Mouse (Mus musculus) intestine, embryonic 14.5 days (tissue): ENCODE data around the gene Rassf3. TPM values are rescaled to one million over a fixed set of nuclear protein-coding genes. Genes with fewer than 3 reads are reported as not detected.
A peak's percentile ranks its signal among the peaks of the same experiment; 100 is the strongest.

Source experiments
- ATAC-seq: fragments of 200-750 bp; cut with Nextera tagmentation; replicated peaks from 2 replicates; pipeline ENCODE4 v1.8.0; 2017; ENCODE audit warnings: low read depth, moderate number of reproducible peaks, moderate TSS enrichment, moderate library complexity; ENCODE audit not compliant: low FRiP score, low TSS enrichment
- DNase-seq: peaks from one replicate; pipeline ENCODE4 v3.0.0-alpha.2; 2018; ENCODE audit warnings: low spot score
- H3K27ac ChIP-seq: fragments of 300-500 bp; sonication (generic); 2 replicates; pipeline ENCODE4 v1.5.1; 2014; ENCODE audit warnings: low read depth, mild to moderate bottlenecking, control low read depth
- H3K27me3 ChIP-seq: fragments of 300-500 bp; sonication (generic); replicated peaks from 2 replicates; pipeline ENCODE4 v1.6.1; 2014; ENCODE audit warnings: low read length, control low read depth; ENCODE audit not compliant: control insufficient read depth, insufficient read depth
- H3K36me3 ChIP-seq: fragments of 300-500 bp; sonication (generic); 2 replicates; pipeline ENCODE4 v1.6.1; 2014; ENCODE audit warnings: low read length, control low read depth; ENCODE audit not compliant: control insufficient read depth, insufficient read depth
- H3K4me1 ChIP-seq: fragments of 300-500 bp; sonication (generic); replicated peaks from 2 replicates; pipeline ENCODE4 v1.6.1; 2014; ENCODE audit warnings: low read length, control low read depth, mixed read lengths; ENCODE audit not compliant: control insufficient read depth, insufficient read depth
- H3K4me2 ChIP-seq: fragments of 300-500 bp; sonication (generic); 2 replicates; pipeline ENCODE4 v1.6.1; 2014; ENCODE audit warnings: low read length
- H3K4me3 ChIP-seq: fragments of 300-500 bp; sonication (generic); 2 replicates; pipeline ENCODE4 v1.5.1; 2014; ENCODE audit warnings: low read depth, low read length, control low read depth, mixed read lengths
- H3K9ac ChIP-seq: fragments of 300-500 bp; sonication (generic); 2 replicates; pipeline ENCODE4 v1.6.1; 2014; ENCODE audit warnings: mild to moderate bottlenecking, low read length
- H3K9me3 ChIP-seq: fragments of 300-500 bp; sonication (generic); 2 replicates; pipeline ENCODE4 v1.6.1; 2016; ENCODE audit warnings: low read length, control low read depth; ENCODE audit not compliant: control insufficient read depth
- WGBS: fragments of 180-500 bp; shearing (Covaris S2); extraction: QIAGEN DNeasy Blood & Tissue Kit; methylation state at CpG from one replicate; pipeline ENCODE4 v1.1.7; 2014; 5-methylcytosine and 5-hydroxymethylcytosine counted together
- polyA plus RNA-seq: library from polyadenylated mRNA; unstranded; fragments of >200 nt; fragmentation: Nextera tagmentation; extraction: Ambion mirVana; gene quantifications from 2 replicates; pipeline ENCODE4 v1.2.1, GENCODE M21; 2014

Gene Rassf3
- polyA plus RNA-seq, 1 experiment from 2014 or later = 24.6 TPM

GRCm38 (mm10) chr10:121505929-121506328 lies 29.8 kb upstream of the Rassf3 start:
- Histone ChIP-seq H3K27me3 (no peaks in the 10 kb centered on the region), H3K4me2 (peak overlapping the region; percentile 58; the same call in 1 of the 2 replicates), H3K4me1 (peaks cover 25% of the 10 kb centered on the region; the same call in 1 of the 2 replicates), H3K9me3 (no peaks in the 10 kb centered on the region), H3K9ac (no peak overlapping the region), H3K36me3 (no peaks in the 10 kb centered on the region), H3K27ac (peak overlapping the region; percentile 79; the same call in 1 of the 2 replicates), H3K4me3 (no peak overlapping the region)
- DNase-seq = no peak
- WGBS = 59% methylated on average over 7 of the region's 7 CpGs
- no peak for ATAC-seq

GRCm38 (mm10) chr10:121504973-121505911 lies 29.1 kb upstream of the Rassf3 start:
- peak overlapping the region; percentile 33 for H3K9ac ChIP-seq
- peak overlapping the region; percentile 58 for H3K4me2 ChIP-seq
- DNase-seq (peak; percentile 77), ATAC-seq (peak; percentile 44)
- WGBS = 23% methylated on average over 35 of the region's 35 CpGs
- peak overlapping the region; percentile 26 for H3K4me3 ChIP-seq
- no peaks in the 10 kb centered on the region for H3K9me3 ChIP-seq
- H3K36me3 ChIP-seq = no peaks in the 10 kb centered on the region
- peaks cover 22% of the 10 kb centered on the region; the same call in 1 of the 2 replicates for H3K4me1 ChIP-seq
- H3K27ac ChIP-seq = peak overlapping the region; percentile 14; the same call in 1 of the 2 replicates
- no peaks in the 10 kb centered on the region for H3K27me3 ChIP-seq

- H3K27me3 ChIP-seq = no peaks in the 10 kb centered on the region
Measured at GRCm38 (mm10) chr10:121501160-121501559, 25.0 kb upstream of the Rassf3 start.

GRCm38 (mm10) chr10:121500034-121500433 lies 23.9 kb upstream of the Rassf3 start:
- H3K27me3 ChIP-seq = no peaks in the 10 kb centered on the region
- DNase-seq (no peak), ATAC-seq (no peak)
- no peak overlapping the region for H3K27ac ChIP-seq
- H3K4me3 ChIP-seq = no peak overlapping the region
- H3K9me3 ChIP-seq = no peaks in the 10 kb centered on the region
- 0 out of 2 replicates have a peak, but pooled peaks cover 16% of the 10 kb centered on the region for H3K4me1 ChIP-seq
- H3K36me3 ChIP-seq = no peaks in the 10 kb centered on the region
- 63% methylated on average over 5 of the region's 5 CpGs for WGBS
- H3K9ac ChIP-seq = no peak overlapping the region
- no peak overlapping the region for H3K4me2 ChIP-seq

More at GRCm38 (mm10) chr10:121501160-121501559, 25.0 kb upstream of the Rassf3 start:
- no peak overlapping the region for H3K9ac ChIP-seq
- 0 out of 2 replicates have a peak overlapping the region, but pooled peaks have one; percentile 12 for H3K27ac ChIP-seq
- H3K4me2 ChIP-seq = no peak overlapping the region
- DNase-seq = no peak
- WGBS = 68% methylated on average over 5 of the region's 5 CpGs
- no peaks in the 10 kb centered on the region for H3K36me3 ChIP-seq
- H3K9me3 ChIP-seq = no peaks in the 10 kb centered on the region
- no peak overlapping the region for H3K4me3 ChIP-seq
- H3K4me1 ChIP-seq = peaks cover 19% of the 10 kb centered on the region; the same call in 1 of the 2 replicates
- no peak for ATAC-seq

- Histone ChIP-seq H3K27ac (no peak overlapping the region), H3K4me1 (0 out of 2 replicates have a peak, but pooled peaks cover 10% of the 10 kb centered on the region), H3K27me3 (no peaks in the 10 kb centered on the region), H3K9ac (no peak overlapping the region), H3K36me3 (no peaks in the 10 kb centered on the region), H3K9me3 (no peaks in the 10 kb centered on the region), H3K4me3 (no peak overlapping the region), H3K4me2 (no peak overlapping the region)
- WGBS = 61% methylated on average over 2 of the region's 2 CpGs
- no peak for ATAC-seq
- DNase-seq = no peak
Measured at GRCm38 (mm10) chr10:121499063-121499462, 22.9 kb upstream of the Rassf3 start.

- WGBS = 66% methylated on average over 8 of the region's 8 CpGs
Measured at GRCm38 (mm10) chr10:121498481-121498904, 22.3 kb upstream of the Rassf3 start.

GRCm38 (mm10) chr10:121497968-121498367 lies 21.8 kb upstream of the Rassf3 start:
- no peak for DNase-seq

More at GRCm38 (mm10) chr10:121498481-121498904, 22.3 kb upstream of the Rassf3 start:
- Histone ChIP-seq H3K4me3 (no peak overlapping the region), H3K4me2 (no peak overlapping the region), H3K9ac (no peak overlapping the region), H3K9me3 (no peaks in the 10 kb centered on the region), H3K27ac (peak overlapping the region; percentile 54; the same call in 1 of the 2 replicates), H3K27me3 (no peaks in the 10 kb centered on the region), H3K36me3 (no peaks in the 10 kb centered on the region), H3K4me1 (0 out of 2 replicates have a peak, but pooled peaks cover 10% of the 10 kb centered on the region)
- DNase-seq (no peak), ATAC-seq (no peak)

GRCm38 (mm10) chr10:121496616-121497015 lies 20.5 kb upstream of the Rassf3 start:
- no peak overlapping the region for H3K4me3 ChIP-seq
- ATAC-seq (no peak), DNase-seq (no peak)
- WGBS = 56% methylated on average over 7 of the region's 7 CpGs
- H3K27me3 ChIP-seq = no peaks in the 10 kb centered on the region
- H3K9ac ChIP-seq = no peak overlapping the region
- H3K4me2 ChIP-seq = no peak overlapping the region
- no peaks in the 10 kb centered on the region for H3K9me3 ChIP-seq
- H3K36me3 ChIP-seq = no peaks in the 10 kb centered on the region
- no peak overlapping the region for H3K27ac ChIP-seq
- 0 out of 2 replicates have a peak, but pooled peaks cover 10% of the 10 kb centered on the region for H3K4me1 ChIP-seq

More at GRCm38 (mm10) chr10:121497968-121498367, 21.8 kb upstream of the Rassf3 start:
- no peak overlapping the region for H3K9ac ChIP-seq
- 86% methylated on average over 7 of the region's 7 CpGs for WGBS
- H3K27me3 ChIP-seq = no peaks in the 10 kb centered on the region
- no peak overlapping the region for H3K4me2 ChIP-seq
- H3K4me1 ChIP-seq = 0 out of 2 replicates have a peak, but pooled peaks cover 10% of the 10 kb centered on the region
- ATAC-seq = no peak
- peak overlapping the region; percentile 54; the same call in 1 of the 2 replicates for H3K27ac ChIP-seq
- H3K9me3 ChIP-seq = no peaks in the 10 kb centered on the region
- no peaks in the 10 kb centered on the region for H3K36me3 ChIP-seq
- H3K4me3 ChIP-seq = no peak overlapping the region
